In the genomic region with DNA sequence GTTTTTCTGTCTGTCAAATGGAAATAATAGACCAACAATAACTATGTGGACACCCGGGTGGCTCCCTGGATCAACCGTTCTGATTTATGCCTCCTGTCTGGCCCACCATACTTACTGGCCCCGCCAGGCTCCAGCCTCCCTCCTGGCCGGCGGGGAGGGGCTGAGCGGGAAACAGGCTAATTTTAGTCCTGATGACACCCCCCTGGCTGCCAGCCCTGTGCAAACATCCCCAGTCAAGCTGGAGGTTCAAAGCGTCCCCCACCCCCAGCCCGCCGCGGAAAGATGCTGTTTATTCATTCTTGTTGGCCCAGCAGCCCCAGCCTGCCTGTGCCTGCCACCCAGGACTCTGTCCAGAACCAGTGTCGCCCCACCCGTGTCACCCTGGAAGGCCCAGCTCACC, we compare ENCODE assay signal across 9 mouse cellular contexts. TPM values are rescaled to one million over a fixed set of nuclear protein-coding genes. Genes with fewer than 3 reads are reported as not detected.
DNase-seq lines count a peak whose midpoint lies in the region; ATAC-seq and TF ChIP-seq lines count a peak whose summit lies in the region.
"Had no signal": no experiment of that assay in that cellular context is flagged by ENCODE, and none has a peak within 500 bp of the region (broad histone marks: within the 10 kb centered on the region; RNA-seq: fewer than 3 reads in every experiment).

No protein-coding gene starts in this region.

- H3K27ac ChIP-seq in ES-E14 (ENCODE audit: insufficient read depth, low read depth, low read length, poor library complexity, severe bottlenecking), result no peak overlapping the region
- peak overlapping the region; percentile 83 for H3K27ac ChIP-seq in heart, embryonic 16.5 days (ENCODE audit: low read length)
- no peak overlapping the region for H3K27ac ChIP-seq in liver, embryonic 13.5 days

- in situ Hi-C loops in ES-E14 (cut with MboI; ENCODE audit: low sequenced_read_pairs in 2 of 2, unreplicated experiment in 2 of 2), result no loop called here

- H3K9ac ChIP-seq in ES-E14 (ENCODE audit: insufficient read depth, low read depth, low read length, poor library complexity, severe bottlenecking), result peak overlapping the region; percentile 28; the same call in 1 of the 2 replicates
- H3K9ac ChIP-seq in heart, embryonic 16.5 days (ENCODE audit: low read length), result peak overlapping the region; percentile 49
- peak overlapping the region; percentile 23; the same call in 1 of the 2 replicates for H3K9ac ChIP-seq in liver, embryonic 13.5 days

- H3K36me3 ChIP-seq in ES-E14 (ENCODE audit: control insufficient read depth, insufficient read depth, low read length, poor library complexity, severe bottlenecking), result peaks cover 4% of the 10 kb centered on the region; the same call in 1 of the 2 replicates
- H3K36me3 ChIP-seq in heart, embryonic 16.5 days (ENCODE audit: control insufficient read depth, insufficient read depth), result peaks cover 11% of the 10 kb centered on the region; the same call in 1 of the 2 replicates
- peaks cover 8% of the 10 kb centered on the region for H3K36me3 ChIP-seq in liver, embryonic 13.5 days

- H3K4me2 ChIP-seq in heart, embryonic 16.5 days (ENCODE audit: low read depth, low read length), result peak overlapping the region; percentile 52; the same call in 1 of the 2 replicates
- H3K4me2 ChIP-seq in liver, embryonic 13.5 days, result peak overlapping the region; percentile 34

- peaks cover 2 to 27% of the 10 kb centered on the region in 2 experiments; a peak in 3 of 4 replicates for H3K4me1 ChIP-seq in ES-E14 (ENCODE audit: control insufficient read depth in 2 of 2, insufficient read depth in 2 of 2, low read length in 2 of 2, poor library complexity in 1 of 2)
- H3K4me1 ChIP-seq in heart, embryonic 16.5 days (ENCODE audit: control insufficient read depth, insufficient read depth, low read length), result peaks cover 38% of the 10 kb centered on the region
- H3K4me1 ChIP-seq in liver, embryonic 13.5 days (replicated peaks), result peaks cover 22% of the 10 kb centered on the region

- H3K9me3 ChIP-seq in ES-E14 (ENCODE audit: control insufficient read depth, insufficient read depth, low read depth, low read length), result no peaks in the 10 kb centered on the region
- peaks cover 5% of the 10 kb centered on the region; the same call in 1 of the 2 replicates for H3K9me3 ChIP-seq in heart, embryonic 16.5 days (replicated peaks; ENCODE audit: control insufficient read depth, low read length)
- H3K9me3 ChIP-seq in liver, embryonic 13.5 days (replicated peaks), result no peaks in the 10 kb centered on the region
- H3K9me3 ChIP-seq: G1E had no signal

- 0 out of 2 replicates have a peak, but pooled peaks cover under 1% of the 10 kb centered on the region for H3K27me3 ChIP-seq in heart, embryonic 16.5 days (ENCODE audit: control insufficient read depth, insufficient read depth, low read length)
- peaks cover 49% of the 10 kb centered on the region for H3K27me3 ChIP-seq in liver, embryonic 13.5 days

- peak; percentile 33 for DNase-seq in kidney, adult 11 months
- DNase-seq in kidney, adult 8-10 months, result no peak
- DNase-seq in ES-E14 (ENCODE audit: low read depth, low spot score), result no peak
- DNase-seq in liver, embryonic 13.5 days, result no peak
- DNase-seq in MN1 (ENCODE audit: low spot score), result no peak
- DNase-seq in adrenal gland, postnatal 10 days, result no peak
- DNase-seq in layer of hippocampus, postnatal 14 days (ENCODE audit: low spot score in 2 of 2), result no peak

- peak; percentile 76 for ATAC-seq in heart, embryonic 16.5 days (replicated peaks; ENCODE audit: extremely low read depth, insufficient read depth, low FRiP score)
- ATAC-seq in liver, embryonic 13.5 days (ENCODE audit: low read depth), result peak; percentile 36; the same call in 1 of the 2 replicates

- WGBS in heart, embryonic 16.5 days, result 5% methylated on average over 12 of the region's 12 CpGs
- 24% methylated on average over 12 of the region's 12 CpGs for WGBS in liver, embryonic 13.5 days (ENCODE audit: insufficient replicate concordance)

- H3K4me3 ChIP-seq in ES-E14 (ENCODE audit: insufficient read depth in 1 of 2, low read depth in 1 of 2, low read length in 2 of 2, poor library complexity in 1 of 2, severe bottlenecking in 1 of 2), result peak overlapping the region in 1 of 2 experiments; percentile 38; a peak in 1 of 4 replicates
- H3K4me3 ChIP-seq in heart, embryonic 16.5 days (ENCODE audit: low read length), result peak overlapping the region; percentile 9; the same call in 1 of the 2 replicates
- no peak overlapping the region for H3K4me3 ChIP-seq in liver, embryonic 13.5 days (replicated peaks)

TF ChIP-seq in ES-E14, 5 proteins besides CTCF, POLR2A, EP300 and RAD21:
- no peak for TF ChIP-seq ZC3H11A (IDR thresholded peaks at IDR 0.05; ENCODE audit: borderline replicate concordance, low read depth, low read length)
- TF ChIP-seq ZNF384 (IDR thresholded peaks at IDR 0.05; ENCODE audit: low read depth, low read length), result no peak
- TF ChIP-seq CHD2 (IDR thresholded peaks at IDR 0.05; ENCODE audit: low read depth, low read length), result no peak
- TF ChIP-seq HCFC1 (IDR thresholded peaks at IDR 0.05; ENCODE audit: borderline replicate concordance, insufficient read depth, low read length), result no peak

RNA-seq across cellular contexts. Expression of a gene that starts 10.3 kb away (rescaled TPM):
- 7.7 and 8.4 TPM in 2 replicates for total RNA-seq in ES-E14 (2012; rRNA removed)
- 12.8 and 14.6 TPM in 2 replicates for polyA plus RNA-seq in heart, embryonic 16.5 days (2015; fragmentation: Nextera tagmentation; extraction: Ambion mirVana)
- 2.6 and 3.2 TPM in 2 replicates for polyA plus RNA-seq in liver, embryonic 13.5 days (2015; fragmentation: Nextera tagmentation; extraction: Ambion mirVana)
- total RNA-seq in adrenal gland, postnatal 10 days (2021), result 10 to 100 TPM; 16.8 to 24.2 TPM
- 10 to 100 TPM; 10.4 to 12.5 TPM for total RNA-seq in layer of hippocampus, postnatal 14 days (2021)

RNA-seq across cellular contexts. Expression of a gene that starts 10.6 kb away (rescaled TPM):
- 484 and 561 TPM in 2 replicates for total RNA-seq in ES-E14 (2012; rRNA removed)
- polyA plus RNA-seq in heart, embryonic 16.5 days (2015; fragmentation: Nextera tagmentation; extraction: Ambion mirVana), result 1,043 and 1,129 TPM in 2 replicates
- 229 and 268 TPM in 2 replicates for polyA plus RNA-seq in liver, embryonic 13.5 days (2015; fragmentation: Nextera tagmentation; extraction: Ambion mirVana)
- 100 to 1,000 TPM; 432 to 465 TPM for total RNA-seq in adrenal gland, postnatal 10 days (2021)
- total RNA-seq in layer of hippocampus, postnatal 14 days (2021), result 100 to 1,000 TPM; 220 to 270 TPM

RNA-seq across cellular contexts. Expression of a gene that starts 29.2 kb away (rescaled TPM):
- 8.4 and 17.7 TPM in 2 replicates for total RNA-seq in ES-E14 (2012; rRNA removed)
- polyA plus RNA-seq in heart, embryonic 16.5 days (2015; fragmentation: Nextera tagmentation; extraction: Ambion mirVana), result 21.2 and 23.9 TPM in 2 replicates
- polyA plus RNA-seq in liver, embryonic 13.5 days (2015; fragmentation: Nextera tagmentation; extraction: Ambion mirVana), result 1.00 and 1.0 TPM in 2 replicates
- total RNA-seq in adrenal gland, postnatal 10 days (2021), result 1 to 10 TPM; 5.9 to 6.3 TPM
- 1 to 10 TPM; 2.1 to 3.0 TPM for total RNA-seq in layer of hippocampus, postnatal 14 days (2021)
- total RNA-seq: G1E had no signal
- polyA plus RNA-seq: G1E had no signal

RNA-seq across cellular contexts. Expression of a gene that starts 36.4 kb away (rescaled TPM):
- total RNA-seq in ES-E14 (2012; rRNA removed), result 70.2 and 108 TPM in 2 replicates
- polyA plus RNA-seq in heart, embryonic 16.5 days (2015; fragmentation: Nextera tagmentation; extraction: Ambion mirVana), result 31.7 and 34.9 TPM in 2 replicates
- polyA plus RNA-seq in liver, embryonic 13.5 days (2015; fragmentation: Nextera tagmentation; extraction: Ambion mirVana), result 17.2 and 17.5 TPM in 2 replicates
- total RNA-seq in adrenal gland, postnatal 10 days (2021), result 10 to 100 TPM; 27.6 to 34.5 TPM
- total RNA-seq in layer of hippocampus, postnatal 14 days (2021), result 10 to 100 TPM; 60.9 to 66.3 TPM

RNA-seq across cellular contexts. Expression of a gene that starts 41.9 kb away (rescaled TPM):
- 1.2 and 1.5 TPM in 2 replicates for total RNA-seq in ES-E14 (2012; rRNA removed)
- polyA plus RNA-seq in heart, embryonic 16.5 days (2015; fragmentation: Nextera tagmentation; extraction: Ambion mirVana), result 0.59 and 1.2 TPM in 2 replicates
- 0.45 and 0.61 TPM in 2 replicates for polyA plus RNA-seq in liver, embryonic 13.5 days (2015; fragmentation: Nextera tagmentation; extraction: Ambion mirVana)
- total RNA-seq in adrenal gland, postnatal 10 days (2021), result under 1 TPM; 0.27 to 0.42 TPM
- total RNA-seq in layer of hippocampus, postnatal 14 days (2021), result under 1 TPM; 0.35 to 0.57 TPM
